In the genomic region with DNA sequence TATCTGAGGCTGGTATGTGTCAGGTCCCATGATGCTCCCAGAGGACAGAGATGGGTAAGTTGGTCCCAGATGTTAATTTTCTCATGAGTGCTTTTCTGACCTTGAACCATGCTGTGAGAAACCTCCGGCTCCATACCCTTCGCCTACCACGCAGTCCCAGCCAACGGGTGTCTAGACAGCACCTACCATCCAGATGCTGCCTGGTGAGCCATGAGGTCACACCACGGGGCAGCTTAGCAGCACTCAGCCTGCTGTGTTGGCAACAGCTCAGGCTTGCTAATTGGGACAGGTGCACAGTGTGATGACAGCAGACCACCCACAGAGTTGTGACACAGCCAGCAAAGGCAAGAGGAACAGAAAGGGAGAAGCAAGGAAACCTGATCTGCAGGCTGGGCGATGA, we compare ENCODE assay signal across 8 mouse cellular contexts.
DNase-seq lines count a peak whose midpoint lies in the region; ATAC-seq lines count a peak whose summit lies in the region.

No protein-coding gene starts in this region.

- 32% methylated on average over 6 of the region's 6 CpGs for WGBS in heart, embryonic 12.5 days

- H3K27ac ChIP-seq in heart, embryonic 12.5 days (ENCODE audit: poor library complexity, severe bottlenecking) = no peak overlapping the region

- no peak overlapping the region for H3K4me3 ChIP-seq in heart, embryonic 12.5 days

- H3K27me3 ChIP-seq in heart, embryonic 12.5 days (replicated peaks) = no peaks in the 10 kb centered on the region

- no peak overlapping the region for H3K9ac ChIP-seq in heart, embryonic 12.5 days

- no peak for DNase-seq in heart, postnatal 36 days
- DNase-seq in ZHBTc4 (ENCODE audit: low read depth, low spot score) (peak; percentile 30), adipocyte (ENCODE audit: low spot score) (no peak)
- DNase-seq in fat pad, adult 2 months (ENCODE audit: extremely low read depth, low read depth, low spot score) = peak; percentile 10
- DNase-seq in urinary bladder, postnatal 36 days (ENCODE audit: low spot score in 2 of 2) = no peak
- DNase-seq in right cerebral cortex, postnatal 4 days = no peak

- no peak overlapping the region for H3K4me2 ChIP-seq in heart, embryonic 12.5 days

- intact Hi-C loops in heart, postnatal 36 days (cut with DNase I) = no loop called here

- no peaks in the 10 kb centered on the region for H3K36me3 ChIP-seq in heart, embryonic 12.5 days

- no peaks in the 10 kb centered on the region for H3K9me3 ChIP-seq in heart, embryonic 12.5 days (replicated peaks)

- ATAC-seq in heart, embryonic 12.5 days (ENCODE audit: insufficient number of reproducible peaks, low FRiP score) = peak; percentile 29; the same call in 1 of the 2 replicates
- ATAC-seq in megakaryocyte progenitor cell, adult 5-6 weeks (replicated peaks; ENCODE audit: poor library complexity) = peak; percentile 71

- H3K4me1 ChIP-seq in heart, embryonic 12.5 days (replicated peaks) = peaks cover 4% of the 10 kb centered on the region

Comparison
In these comparisons a context has a peak if more than half of its experiments do, and no peak if none do; other contexts are left out.
1. DNase-seq: peak in ZHBTc4 (single experiment) and fat pad, adult 2 months (single experiment); none in heart, postnatal 36 days (0 of 2), urinary bladder, postnatal 36 days (0 of 2), adipocyte (single experiment) and right cerebral cortex, postnatal 4 days (single experiment).